Mouse (Mus musculus) lung, postnatal 25 days (tissue): ENCODE data around the gene Akain1.

Source experiments
- DNase-seq: peaks from one replicate; pipeline ENCODE4 v3.0.0; 2022; ENCODE audit warnings: low spot score

Gene Akain1

GRCm38 (mm10) chr17:69479261-69479660 lies 40.1 kb downstream of the Akain1 start:
- no peak for DNase-seq

- no peak for DNase-seq
Measured at GRCm38 (mm10) chr17:69487116-69487515, 48.0 kb downstream of the Akain1 start.

GRCm38 (mm10) chr17:69487884-69488283 lies 48.8 kb downstream of the Akain1 start:
- DNase-seq, result no peak

GRCm38 (mm10) chr17:69488826-69489225 lies 49.7 kb downstream of the Akain1 start:
- DNase-seq, result no peak

DNA sequence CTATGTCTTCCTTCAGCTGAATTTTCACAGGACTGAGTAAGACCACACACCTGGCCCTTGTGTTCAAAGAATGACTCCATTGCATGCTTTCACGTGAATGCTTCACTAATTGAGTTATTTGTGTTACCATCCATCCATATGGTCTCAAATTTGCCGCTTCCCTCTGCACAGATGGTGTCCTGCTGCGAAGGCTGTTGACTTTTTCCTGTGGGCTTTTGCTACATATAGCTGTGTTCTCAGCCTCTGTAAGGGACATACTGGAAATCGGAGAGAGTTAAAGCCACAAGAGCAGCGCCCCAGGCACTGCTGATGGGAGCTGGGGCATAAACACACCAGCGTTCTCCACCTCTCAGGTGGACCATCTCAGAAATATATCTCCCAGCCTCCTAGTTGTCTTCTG lies 53.2 kb downstream of the Akain1 start:
- DNase-seq, result no peak

- no peak for DNase-seq
Measured at GRCm38 (mm10) chr17:69495531-69495930, 56.4 kb downstream of the Akain1 start.

GRCm38 (mm10) chr17:69496125-69496524 lies 57.0 kb downstream of the Akain1 start:
- no peak for DNase-seq

DNA sequence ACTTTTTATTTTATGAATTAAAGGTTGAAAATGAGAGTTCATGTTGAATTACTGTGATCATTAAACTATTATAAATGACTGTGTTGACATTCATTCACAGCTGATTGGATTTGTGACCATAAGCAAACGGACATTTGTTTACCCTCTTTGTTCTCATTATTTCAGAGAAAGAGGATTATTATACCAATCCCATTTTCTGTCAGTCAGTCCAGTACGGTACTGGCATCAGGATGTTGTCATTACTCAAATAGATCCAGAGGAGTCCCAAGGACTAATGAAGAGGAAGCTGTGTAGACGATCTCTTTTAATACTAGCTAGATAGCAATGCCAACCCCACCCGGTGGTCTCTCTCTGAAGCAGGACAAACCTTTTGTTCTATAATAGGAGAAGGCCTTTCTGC lies 58.2 kb downstream of the Akain1 start:
- no peak for DNase-seq

GRCm38 (mm10) chr17:69498913-69499312 lies 59.8 kb downstream of the Akain1 start:
- no peak for DNase-seq

DNA sequence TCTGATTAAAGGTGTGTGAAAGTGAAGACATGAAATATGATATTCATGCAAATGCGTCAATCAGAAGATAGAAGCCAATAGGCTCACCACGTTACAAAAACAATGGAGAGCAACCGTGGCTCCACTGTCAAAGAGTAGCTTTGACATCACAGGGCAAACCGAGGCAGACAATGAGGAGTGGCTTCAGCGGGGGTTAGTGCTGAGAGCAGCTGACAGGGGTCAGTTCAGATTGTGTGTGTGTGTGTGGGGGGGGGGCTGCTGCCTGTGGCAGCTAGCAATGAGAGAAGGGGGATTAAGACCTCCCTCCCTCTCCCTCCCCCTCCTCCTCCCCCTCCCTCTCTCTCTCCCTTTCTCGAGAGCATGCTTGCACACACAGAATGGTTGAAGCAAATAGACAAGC lies 60.3 kb downstream of the Akain1 start:
- DNase-seq, result no peak

DNA sequence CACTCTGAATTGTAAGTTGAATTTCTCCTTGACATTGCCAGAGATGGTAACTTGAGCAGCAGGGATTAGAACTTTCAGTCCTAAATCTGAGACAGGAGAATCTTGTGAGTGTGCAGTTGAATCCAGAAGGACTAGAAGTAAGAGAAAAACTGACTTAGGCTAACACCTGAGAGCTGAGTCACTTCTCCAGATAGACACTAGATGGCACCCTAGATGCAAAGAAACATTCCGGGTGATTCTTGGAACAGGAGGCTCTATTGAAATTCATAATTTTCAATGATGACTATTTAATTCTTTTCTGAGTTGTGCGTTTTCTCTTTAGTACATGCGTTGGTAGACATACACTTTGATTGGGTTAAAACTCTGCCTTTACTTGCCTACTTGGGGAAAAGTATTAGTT lies 66.9 kb downstream of the Akain1 start:
- DNase-seq, result no peak

GRCm38 (mm10) chr17:69516344-69516907 lies 77.3 kb downstream of the Akain1 start:
- DNase-seq, result no peak

DNA sequence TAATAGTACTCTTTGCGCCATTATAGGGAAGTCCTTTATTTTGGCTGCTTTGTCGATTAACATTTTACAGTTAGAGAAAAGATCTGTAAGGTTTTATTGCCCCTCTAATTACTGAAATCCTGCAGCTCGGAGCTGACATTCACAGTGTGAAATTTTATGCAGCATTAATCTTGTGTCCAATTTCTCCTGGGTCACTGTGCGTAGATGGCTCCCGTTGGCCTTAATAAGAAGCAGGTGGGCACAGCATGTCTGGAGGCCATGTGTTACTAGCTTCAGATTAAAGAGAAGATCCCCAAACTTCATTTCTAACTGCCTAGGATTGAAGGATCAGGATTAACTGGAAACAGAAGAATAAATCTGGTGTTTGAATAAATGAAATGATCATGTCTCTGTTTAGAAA lies 92.3 kb downstream of the Akain1 start:
- no peak for DNase-seq
